Mouse (Mus musculus): Measurements from ENCODE around the gene Csdc2. TPM values are rescaled to one million over a fixed set of nuclear protein-coding genes. Genes with fewer than 3 reads are reported as not detected.
"Not testable (repeated sequence)": the region's sequence is repeated elsewhere in the genome, so short reads cannot be mapped to it uniquely, and the experiment has no call there.

Csdc2 gene
- 1 to 10 TPM; 1.8 to 2.3 TPM for total RNA-seq (2021)
- long read RNA-seq, experiment 1, partial matches to known transcripts, result 0 of 3 reads
- long read RNA-seq, experiment 1, other reads (novel, unspliced or antisense), result 0 of 3 reads
- long read RNA-seq, experiment 2, partial matches to known transcripts, result 1 of 5 reads
- long read RNA-seq, experiment 2, other reads (novel, unspliced or antisense), result 1 of 5 reads

DNA sequence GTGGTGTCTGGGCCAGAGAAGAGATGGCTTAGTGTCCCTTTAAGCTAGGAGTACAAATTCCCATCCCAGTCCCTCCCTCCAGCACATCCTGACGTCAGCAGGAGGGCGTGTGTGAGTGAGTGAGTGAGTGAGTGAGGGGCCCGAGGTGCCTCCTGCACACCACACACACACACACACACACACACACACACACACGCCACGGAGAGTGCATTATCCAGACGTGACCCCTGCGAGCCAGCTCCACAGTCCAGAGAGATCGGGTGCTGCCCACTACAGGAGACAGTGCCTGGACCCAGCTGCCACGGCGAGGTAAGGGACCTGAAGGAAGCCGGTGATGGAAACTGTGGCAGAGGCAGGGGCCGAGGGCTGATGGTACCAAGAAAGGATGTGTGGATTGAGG lies at the start of gene Csdc2:
TSS of gene Csdc2 (plus strand) at position 81 of the 400 bp plus-strand sequence.
- intact Hi-C loops (cut with DNase I), result loop anchor here (5.0 kb wide), 1 partner anchor 51 kb away; the partner anchor contains the start of gene Xrcc6

GRCm38 (mm10) chr15:81886795-81887550 lies 49.6 kb upstream of the Csdc2 start:
- intact Hi-C loops (cut with DNase I), result no loop called here

More for the DNA sequence above, at the start of gene Csdc2:
- DNase-seq, result no peak

GRCm38 (mm10) chr15:81889175-81889574 lies 47.4 kb upstream of the Csdc2 start:
- DNase-seq, result peak in 1 of 2 experiments; percentile 52
- intact Hi-C loops (cut with DNase I), result no loop called here

More at GRCm38 (mm10) chr15:81886795-81887550, 49.6 kb upstream of the Csdc2 start:
- no peak for DNase-seq

- intact Hi-C loops (cut with DNase I), result no loop called here
- DNase-seq, result no peak
These were observed 45.3 kb upstream of the Csdc2 start for GRCm38 (mm10) chr15:81891140-81891802.

- no peak for DNase-seq
- intact Hi-C loops (cut with DNase I), result no loop called here
These were observed 44.6 kb upstream of the Csdc2 start for GRCm38 (mm10) chr15:81891822-81892580.

DNA sequence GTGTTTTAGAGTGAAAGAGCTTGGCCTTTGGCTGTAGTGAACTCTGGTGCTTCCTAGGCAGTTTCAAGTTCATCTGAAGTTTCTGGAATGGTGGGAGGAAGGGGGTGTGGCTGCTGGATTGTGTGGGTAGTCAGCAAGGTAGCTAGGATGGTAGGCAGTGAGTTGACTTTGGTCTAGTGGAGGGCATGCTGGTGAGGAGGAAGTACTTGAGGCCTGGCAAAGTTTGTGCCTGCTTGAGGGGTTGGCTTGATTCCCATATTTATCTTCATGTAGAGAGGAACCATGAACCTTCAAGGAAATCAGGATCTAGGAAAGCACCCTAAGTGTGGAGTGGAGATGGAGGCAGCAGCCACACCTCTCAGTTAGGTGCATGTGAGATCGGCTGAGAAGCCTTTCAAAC lies 42.6 kb upstream of the Csdc2 start:
- DNase-seq, result no peak
- intact Hi-C loops (cut with DNase I), result no loop called here

DNA sequence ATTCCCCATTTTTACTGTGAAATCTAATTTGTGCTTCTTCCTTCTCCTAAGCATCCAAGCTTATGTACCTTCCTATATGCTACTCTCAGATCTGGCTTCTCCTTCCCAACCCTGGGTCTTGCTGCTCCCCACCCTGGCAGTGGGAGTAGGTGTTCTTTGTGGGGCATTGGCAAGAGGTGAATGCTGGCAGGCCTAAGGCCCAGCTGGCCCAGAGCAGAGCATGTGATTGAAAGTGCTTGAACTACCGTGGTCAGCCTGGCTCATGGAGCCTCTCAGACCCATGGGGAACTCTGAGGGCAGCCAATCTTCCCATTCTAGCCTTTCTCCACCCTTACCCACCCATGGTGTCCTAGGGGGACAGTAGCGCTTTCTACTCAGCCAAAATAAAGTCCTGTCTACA lies 40.2 kb upstream of the Csdc2 start:
- no peak for DNase-seq
- intact Hi-C loops (cut with DNase I), result no loop called here

DNA sequence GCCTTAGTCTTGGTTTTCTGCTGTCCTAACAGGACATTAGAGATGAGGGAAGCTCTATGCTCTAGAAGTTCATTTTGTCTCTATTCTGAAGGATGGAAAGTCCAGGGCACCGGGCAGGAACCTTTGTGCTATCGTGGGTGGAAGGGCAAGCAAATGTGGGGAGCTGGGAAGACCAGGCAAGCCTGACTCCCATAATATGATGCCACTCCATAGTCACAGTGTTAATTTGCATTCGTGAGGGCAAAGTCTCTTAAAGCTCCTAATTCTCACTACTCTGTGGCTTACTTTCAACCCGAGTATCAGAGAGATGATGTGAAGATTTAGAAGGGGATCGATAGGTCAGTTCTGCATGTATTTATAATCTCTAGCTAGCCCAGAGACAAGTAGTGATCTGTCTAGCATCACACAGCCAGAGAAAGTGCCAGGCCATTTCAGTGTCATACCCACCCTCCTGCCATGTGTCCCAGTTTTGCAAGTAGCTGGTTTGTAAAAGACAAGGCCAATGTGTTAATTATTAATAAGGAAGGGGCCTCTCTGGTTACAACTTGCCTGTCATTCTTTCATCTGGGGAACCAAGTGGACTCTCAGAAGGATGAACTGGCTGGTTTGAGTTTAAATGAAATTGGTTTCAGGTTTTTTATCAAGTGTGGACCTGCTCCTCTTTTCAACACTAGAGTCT lies 38.8 kb upstream of the Csdc2 start:
- no peak for DNase-seq
- intact Hi-C loops (cut with DNase I), result no loop called here

DNA sequence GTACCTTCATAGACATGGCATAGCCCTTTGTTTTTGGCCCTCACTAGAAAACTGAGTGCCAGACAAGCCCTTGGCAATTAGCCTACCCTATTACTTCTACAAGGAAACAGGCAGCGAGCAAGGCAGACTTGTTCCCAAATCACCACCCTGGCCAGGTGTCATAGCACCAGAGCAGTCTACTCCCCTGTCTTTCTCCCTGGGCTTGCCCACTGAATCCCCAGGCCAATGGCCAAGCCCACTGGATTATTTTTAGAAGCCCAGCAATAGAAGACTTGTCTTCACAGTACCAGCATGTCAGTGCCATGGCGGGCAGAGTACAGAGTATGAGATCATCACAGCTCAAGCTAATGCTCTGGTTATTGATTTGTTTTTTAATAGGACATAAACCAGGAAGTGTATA lies 37.8 kb upstream of the Csdc2 start:
- no peak for DNase-seq

DNA sequence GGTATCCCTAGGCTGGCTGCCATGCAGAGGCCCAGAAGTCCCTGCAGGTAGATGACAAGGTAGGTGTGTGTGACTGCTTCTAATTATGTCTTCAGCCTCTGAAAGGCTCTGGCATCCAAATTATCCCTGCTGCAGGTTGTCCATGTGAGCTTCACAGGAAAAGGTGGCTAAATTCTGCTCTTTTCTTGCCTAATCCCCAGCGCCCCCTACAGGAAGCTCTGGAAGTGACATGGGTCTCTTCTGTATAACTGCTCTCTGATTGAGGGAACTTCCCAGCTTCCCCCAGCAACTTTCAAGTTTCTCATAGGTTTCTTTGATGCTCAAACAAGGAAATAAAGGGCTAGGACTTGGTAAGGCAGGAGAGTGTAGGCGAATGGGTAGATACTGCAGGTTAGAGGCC lies 31.6 kb upstream of the Csdc2 start:
- intact Hi-C loops (cut with DNase I), result no loop called here
- DNase-seq, result peak; percentile 52 to 65

More for the DNA sequence above, 37.8 kb upstream of the Csdc2 start:
- intact Hi-C loops (cut with DNase I), result no loop called here

DNA sequence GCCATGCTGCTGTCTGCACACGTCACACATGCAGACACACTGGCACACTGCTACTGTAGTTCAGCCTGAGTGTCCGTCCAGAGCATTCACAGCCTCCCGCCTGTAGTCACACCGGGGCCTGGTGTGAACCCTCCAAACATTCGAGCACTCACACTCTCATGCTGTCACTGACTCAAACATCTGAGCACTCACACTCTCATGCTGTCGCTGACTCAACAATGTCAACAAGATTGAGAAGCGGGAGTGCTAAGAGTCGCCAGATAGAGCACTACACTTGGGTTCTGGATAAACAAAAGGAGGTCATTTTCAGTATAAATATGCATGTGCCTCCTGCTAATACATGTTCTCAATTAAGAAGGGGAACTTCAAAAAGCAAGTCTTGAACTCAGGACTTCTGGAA lies 28.6 kb upstream of the Csdc2 start:
- intact Hi-C loops (cut with DNase I), result no loop called here
- DNase-seq, result no peak

DNA sequence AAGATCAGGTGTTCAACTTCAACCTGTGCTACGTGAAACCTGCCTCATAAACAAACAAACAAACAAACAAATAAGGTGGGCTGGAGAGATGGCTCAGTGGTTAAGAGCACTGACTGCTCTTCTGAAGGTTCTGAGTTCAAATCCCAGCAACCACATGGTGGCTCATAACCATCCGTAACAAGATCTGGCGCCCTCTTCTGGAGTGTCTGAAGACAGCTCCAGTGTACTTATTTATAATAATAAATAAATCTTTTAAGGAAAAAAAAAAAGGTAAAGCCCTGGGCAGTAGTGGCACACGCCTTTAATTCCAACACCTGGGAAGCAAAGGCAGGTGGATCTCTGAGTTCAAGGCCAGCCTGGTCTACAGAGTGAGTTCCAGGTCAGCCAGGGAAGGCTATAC lies 27.8 kb upstream of the Csdc2 start:
- DNase-seq; intact Hi-C loops (cut with DNase I): not testable (repeated sequence)

DNA sequence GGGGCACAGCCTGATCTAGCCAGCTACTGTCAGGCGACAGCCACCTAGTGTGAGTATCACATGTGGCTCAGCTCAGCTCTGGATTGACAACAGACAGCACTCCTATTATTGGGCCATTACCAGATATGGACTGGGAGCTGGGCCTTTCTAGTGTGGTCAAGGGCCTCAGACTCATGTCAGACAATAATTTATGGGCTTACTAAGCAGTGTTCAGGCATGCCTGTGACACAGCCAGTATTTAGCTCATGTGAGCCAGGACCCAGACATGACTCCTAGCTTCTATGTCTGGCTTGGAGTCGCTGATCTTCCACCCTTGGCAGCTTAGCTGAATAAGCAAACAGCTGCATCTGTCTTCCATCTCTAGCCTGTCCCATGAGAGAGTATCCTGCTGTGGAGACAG lies 24.1 kb upstream of the Csdc2 start:
- intact Hi-C loops (cut with DNase I), result no loop called here

GRCm38 (mm10) chr15:81914668-81915067 lies 21.9 kb upstream of the Csdc2 start:
- no peak for DNase-seq
- intact Hi-C loops (cut with DNase I), result loop anchor here (5.0 kb wide), 1 partner anchor 177 kb away; no protein-coding TSS in a partner anchor

More for the DNA sequence above, 24.1 kb upstream of the Csdc2 start:
- no peak for DNase-seq

DNA sequence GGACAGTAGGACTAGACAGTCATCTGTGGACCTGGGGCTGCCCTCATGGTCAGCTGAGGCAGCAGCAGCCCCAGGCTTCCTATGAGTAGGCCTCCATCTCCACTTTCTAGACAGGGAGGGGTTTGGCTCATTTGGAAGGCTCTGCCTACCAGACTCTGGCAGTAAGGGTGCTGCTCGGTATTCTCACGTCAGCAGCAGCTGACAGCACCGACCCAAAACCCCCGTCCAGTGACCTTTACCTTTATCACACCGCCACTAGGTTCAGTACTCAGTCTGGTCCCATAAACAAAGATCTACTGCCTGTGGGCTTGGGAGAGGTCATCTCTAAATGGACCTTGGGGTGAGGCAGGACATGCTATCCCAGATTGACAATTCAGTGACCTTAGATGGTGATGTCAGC lies 20.9 kb upstream of the Csdc2 start:
- DNase-seq, result no peak
- intact Hi-C loops (cut with DNase I), result loop anchor here (5.0 kb wide), 1 partner anchor 178 kb away; no protein-coding TSS in a partner anchor

- DNase-seq, result no peak
- intact Hi-C loops (cut with DNase I), result loop anchor here (5.0 kb wide), 1 partner anchor 180 kb away; no protein-coding TSS in a partner anchor
These were observed 19.4 kb upstream of the Csdc2 start for GRCm38 (mm10) chr15:81917201-81917600.

- intact Hi-C loops (cut with DNase I), result loop anchor here (2.0 to 5.0 kb wide), 2 partner anchors 87 to 181 kb away; no protein-coding TSS in a partner anchor
- peak; percentile 63 to 68 for DNase-seq
These were observed 18.7 kb upstream of the Csdc2 start for GRCm38 (mm10) chr15:81917621-81918463.

DNA sequence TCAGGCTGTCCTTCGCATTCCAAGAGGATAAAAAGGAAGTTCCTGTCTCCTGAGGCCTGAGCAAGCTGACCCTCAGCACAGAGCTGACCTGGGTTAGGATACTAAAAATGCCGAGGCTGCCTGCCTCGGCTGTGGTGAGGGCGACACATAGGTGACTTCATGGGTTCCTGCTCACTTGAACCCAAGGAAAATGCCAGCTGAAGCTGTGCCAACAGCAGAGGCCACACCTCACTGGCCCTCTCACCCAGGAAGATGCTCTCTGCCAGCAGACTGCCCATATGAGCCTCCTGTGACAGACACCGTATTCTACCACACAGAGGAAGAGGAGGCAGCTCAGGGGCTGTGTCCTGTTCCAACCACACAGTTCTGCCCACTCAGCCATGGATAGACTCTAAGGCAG lies 17.5 kb upstream of the Csdc2 start:
- intact Hi-C loops (cut with DNase I), result loop anchor here (2.0 to 5.0 kb wide), 2 partner anchors 88 to 182 kb away; no protein-coding TSS in a partner anchor
- DNase-seq, result no peak
